Mouse (Mus musculus): ENCODE measurements around the gene Slc25a28. TPM values are rescaled to one million over a fixed set of nuclear protein-coding genes. Genes with fewer than 3 reads are reported as not detected.
A peak's percentile ranks its signal among the peaks of the same experiment; 100 is the strongest.

Gene Slc25a28
- total RNA-seq, 2 experiments from 2014 or later = 8.5 to 16.3 TPM

DNA sequence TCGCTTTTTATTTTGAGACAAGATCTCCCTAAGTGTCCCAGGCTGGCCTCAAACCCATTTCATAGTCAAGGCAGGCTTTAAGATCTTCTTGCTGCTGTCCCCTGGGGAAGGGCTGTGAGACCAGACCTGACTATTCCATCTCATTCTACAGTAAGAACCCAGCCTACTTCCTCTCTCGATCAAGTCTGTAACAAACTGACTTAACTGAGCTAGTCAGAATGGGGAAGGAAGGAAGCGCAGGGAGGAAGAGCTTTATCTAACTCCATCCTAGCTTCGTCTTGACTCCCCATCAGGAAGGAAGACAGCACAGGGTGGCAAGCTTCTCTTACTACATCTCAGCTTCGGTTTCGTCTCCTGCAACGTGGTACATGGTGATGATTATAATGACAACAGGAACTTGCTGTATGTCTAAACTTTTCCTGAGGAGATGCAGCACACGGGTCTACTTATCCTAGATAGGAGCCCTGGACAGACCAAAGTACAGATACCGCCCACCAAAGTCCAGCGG, 4.8 kb upstream of the Slc25a28 start:
- ATAC-seq (replicated peaks; ENCODE audit: low FRiP score, poor library complexity, severe bottlenecking) = no peak

DNA sequence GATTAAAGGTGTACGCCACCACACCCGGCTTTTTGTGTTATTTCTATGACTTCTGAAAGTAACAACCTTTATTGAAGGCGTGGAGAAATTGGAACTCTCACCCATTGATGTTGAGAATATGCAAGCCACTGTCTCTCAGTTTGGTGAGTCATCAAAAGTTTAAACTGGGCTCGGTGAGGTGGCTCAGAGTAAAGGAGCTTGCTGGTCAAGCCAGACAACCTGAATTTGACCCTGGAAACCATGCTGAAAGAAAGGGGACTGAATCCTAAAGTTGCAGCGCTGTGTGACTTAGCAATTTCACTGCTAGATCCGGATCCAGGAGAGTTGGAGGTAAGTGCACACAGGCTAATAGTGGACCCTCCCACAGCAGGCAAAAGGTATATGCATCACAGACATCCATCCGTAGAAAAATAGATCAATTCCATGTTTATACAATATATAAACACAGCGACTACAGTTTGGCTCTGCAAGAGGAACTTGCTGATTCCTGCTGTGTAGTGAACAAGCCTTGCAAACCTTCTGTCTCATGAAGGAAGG, 3.9 kb upstream of the Slc25a28 start:
- ATAC-seq (replicated peaks; ENCODE audit: low FRiP score, poor library complexity, severe bottlenecking) = no peak

DNA sequence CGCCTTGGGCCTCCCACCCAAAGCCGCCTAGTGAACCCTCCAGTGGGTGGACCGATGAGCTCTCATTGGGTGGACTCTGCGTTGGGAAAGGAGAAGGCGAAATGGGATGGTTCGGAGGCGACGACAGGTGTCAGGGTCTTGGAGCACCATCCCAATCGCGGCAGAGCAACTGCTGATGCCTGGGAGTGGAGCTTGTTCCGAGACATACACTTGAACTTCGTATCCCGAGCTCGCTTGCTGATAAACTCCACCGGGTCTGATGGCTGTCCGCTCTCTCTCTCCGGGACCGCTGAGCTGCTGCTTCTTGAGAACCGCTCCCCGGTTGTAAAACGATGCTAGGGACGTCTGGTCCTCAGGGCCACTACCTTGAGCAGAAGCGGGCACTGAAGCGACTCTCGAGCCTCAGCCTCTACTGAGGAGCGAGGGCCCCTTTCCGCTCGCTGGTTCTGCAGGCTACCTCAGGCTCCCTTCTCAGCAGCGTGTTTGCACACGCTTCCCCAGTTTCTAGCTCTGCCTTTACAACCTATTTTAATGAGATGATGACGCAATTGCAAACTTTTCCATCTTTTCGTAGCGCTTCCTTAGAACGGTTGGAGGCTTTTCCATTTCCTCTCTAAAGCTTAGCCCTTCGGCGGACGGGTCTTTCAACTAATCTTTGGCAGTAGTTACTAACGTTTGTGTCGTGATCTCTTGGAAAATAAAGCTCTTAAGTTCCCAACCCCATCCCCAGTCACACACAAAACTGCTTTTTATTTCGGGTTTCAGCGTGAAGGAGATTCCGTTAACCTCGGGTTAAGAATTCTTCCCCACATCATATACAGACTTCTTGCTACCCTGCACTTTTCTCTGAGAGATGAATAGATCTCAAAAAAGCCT, 1.1 kb upstream of the Slc25a28 start:
- ATAC-seq (replicated peaks; ENCODE audit: low FRiP score, poor library complexity, severe bottlenecking) = peak; percentile 26

DNA sequence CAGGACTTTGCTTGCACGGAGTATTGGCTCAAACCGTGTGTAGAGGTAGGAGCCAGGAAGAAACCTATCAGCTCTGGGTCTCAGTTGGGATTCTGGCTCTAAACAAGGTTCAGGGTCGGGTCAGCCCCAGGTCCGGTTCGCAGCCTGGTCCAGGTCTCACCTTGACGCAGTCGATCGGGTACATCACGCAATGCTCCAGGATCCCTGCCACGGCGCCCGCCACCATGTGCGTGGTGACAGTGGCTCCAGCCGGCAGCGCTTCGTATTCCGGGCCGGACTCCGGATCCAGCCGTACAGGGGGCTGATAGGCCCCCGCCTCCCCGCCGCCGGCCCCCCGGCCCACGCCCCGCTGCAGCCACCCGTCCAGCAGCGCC, 378 bp downstream of the Slc25a28 start:
- no peak for ATAC-seq (replicated peaks; ENCODE audit: low FRiP score, poor library complexity, severe bottlenecking)

DNA sequence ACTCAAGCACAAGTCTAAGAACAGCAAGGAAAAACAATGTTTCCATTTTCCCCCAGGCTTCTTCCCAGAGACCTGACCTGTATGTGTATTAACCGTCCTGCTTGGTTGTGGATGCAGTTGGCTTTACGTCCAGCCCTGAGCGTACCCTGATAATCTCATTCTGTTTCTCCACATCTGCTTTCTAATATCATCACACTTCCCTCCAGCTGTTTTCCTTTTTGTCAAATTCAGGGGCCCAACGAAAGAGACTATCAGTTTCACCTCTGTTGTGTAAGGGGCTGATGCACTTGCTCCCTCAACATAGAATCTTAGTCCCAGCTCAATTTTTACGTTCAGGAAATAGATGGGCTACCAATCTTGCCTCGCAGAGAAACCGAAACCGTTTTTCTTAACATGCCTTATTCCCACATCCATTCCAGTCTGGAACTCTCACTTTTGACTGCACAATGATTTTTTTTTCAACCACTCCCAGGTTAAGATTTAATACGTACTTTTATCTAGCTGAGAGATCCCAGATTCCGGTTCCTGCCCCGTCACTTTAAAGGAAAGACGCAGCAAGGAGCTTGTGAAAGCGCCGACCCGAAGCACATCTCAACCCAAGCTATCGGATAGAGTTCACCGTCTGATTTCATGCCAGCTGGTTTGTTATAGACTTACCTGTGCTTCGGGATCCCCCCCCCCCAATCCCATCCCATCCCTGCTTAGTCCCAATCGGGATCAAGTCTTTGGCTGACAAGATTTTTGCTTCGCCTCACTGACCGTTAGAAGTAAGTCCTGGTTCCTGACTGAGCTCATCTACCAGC, 967 bp downstream of the Slc25a28 start:
- no peak for ATAC-seq (replicated peaks; ENCODE audit: low FRiP score, poor library complexity, severe bottlenecking)

DNA sequence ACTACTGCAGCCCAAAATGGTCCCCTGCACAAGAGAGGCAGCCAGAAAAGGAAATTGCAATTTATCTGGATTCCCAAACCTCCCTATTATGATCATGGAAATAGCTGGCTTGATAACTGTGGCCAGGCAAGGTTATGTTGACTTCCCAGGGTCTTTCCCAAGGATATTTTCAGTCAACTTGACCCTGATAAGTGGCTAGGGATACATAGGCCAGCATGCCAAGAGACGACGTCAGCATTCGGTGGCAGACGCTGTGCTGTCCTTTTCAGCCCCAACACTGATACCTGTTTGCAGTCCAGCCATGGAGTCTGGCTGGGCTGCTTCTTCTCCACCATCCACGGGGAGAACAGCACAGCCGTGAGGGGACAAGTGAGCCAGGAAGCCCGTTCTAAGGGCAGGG, 3.6 kb downstream of the Slc25a28 start:
- no peak for ATAC-seq (replicated peaks; ENCODE audit: low FRiP score, poor library complexity, severe bottlenecking)

GRCm38 (mm10) chr19:43669136-43669759, 5.4 kb downstream of the Slc25a28 start:
- ATAC-seq (replicated peaks; ENCODE audit: low FRiP score, poor library complexity, severe bottlenecking) = no peak

DNA sequence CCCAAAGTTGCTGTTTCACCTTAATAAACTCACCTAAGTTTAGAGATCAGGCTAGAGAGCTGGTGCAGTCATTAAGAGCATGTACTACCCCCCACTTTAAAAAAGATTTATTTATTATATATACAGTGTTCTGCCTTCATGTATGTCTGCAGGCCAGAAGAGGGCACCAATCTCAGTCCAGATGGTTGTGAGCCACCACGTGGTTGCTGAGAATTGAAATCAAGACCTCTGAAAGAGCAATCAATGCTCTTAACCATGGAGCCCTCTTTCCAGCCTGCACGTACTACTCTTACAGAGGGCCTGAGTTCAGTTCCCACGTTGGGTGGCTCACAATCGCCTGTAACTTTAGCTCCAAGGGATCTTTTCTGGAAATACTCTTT, 7.3 kb downstream of the Slc25a28 start:
- no peak for ATAC-seq (replicated peaks; ENCODE audit: low FRiP score, poor library complexity, severe bottlenecking)

DNA sequence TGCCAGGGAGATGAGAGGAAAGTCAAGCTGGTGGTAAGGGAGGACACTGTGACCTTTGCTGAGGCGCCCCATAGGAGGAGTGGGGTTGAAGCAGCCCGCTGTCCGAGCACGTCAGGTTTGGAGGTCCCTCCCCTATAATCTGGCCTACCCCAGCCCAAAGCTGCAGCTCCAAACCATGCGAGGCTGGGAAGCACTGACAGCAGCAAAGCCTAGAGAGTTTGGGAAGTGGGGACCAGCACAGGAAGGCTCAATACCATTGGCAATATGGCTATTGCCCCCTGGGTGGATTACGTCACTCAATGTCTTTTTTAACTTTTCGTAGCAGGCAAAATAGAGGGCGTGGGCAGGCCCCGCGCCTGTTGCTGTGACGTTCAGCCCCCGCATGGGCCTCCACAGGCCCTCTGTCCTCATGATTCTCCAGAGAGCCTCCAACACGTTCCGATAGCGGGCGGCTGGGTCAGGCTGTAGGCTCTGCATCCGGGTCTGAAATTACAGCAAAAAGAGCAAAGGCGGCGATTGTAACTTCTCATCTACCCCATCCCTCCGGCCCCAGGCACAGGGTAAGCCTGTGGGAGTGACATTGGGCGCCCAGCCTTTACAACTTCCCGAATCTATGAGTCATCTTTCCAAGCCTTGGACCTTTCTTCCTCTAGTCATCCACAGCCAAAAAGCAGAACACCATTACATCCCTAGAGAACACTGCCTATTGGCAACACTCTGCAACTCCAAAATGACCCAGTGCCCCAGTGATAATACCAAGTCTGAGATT, 7.8 kb downstream of the Slc25a28 start:
- ATAC-seq (replicated peaks; ENCODE audit: low FRiP score, poor library complexity, severe bottlenecking) = no peak

DNA sequence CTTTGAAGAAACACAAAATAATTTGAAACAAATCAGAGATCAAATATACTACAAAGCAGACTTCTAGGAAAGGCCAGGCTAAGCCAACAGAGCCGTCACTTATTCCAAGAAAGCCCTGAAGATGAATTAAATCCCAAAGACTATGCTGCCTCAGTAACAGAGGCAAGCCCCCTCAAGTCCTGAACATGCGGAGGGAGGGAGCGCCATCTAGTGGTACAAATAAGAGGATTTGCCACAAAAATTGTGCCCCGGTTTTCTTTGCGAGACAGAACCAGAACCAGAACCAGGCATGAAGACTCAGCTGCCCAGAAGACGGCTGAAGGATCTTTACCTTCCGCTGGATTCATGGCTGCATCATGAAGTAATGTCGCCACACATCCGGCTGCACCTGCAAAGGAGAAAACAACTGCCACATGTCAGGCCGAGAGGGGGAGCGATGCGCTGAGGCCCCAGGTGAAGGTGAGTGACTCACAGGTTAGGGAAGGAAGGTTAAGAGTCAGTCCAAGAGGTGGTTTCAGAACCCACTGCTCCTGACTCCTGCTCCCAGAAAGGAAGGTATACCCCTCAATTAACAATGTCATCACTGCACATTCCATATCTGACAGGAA, 9.1 kb downstream of the Slc25a28 start:
- no peak for ATAC-seq (replicated peaks; ENCODE audit: low FRiP score, poor library complexity, severe bottlenecking)

DNA sequence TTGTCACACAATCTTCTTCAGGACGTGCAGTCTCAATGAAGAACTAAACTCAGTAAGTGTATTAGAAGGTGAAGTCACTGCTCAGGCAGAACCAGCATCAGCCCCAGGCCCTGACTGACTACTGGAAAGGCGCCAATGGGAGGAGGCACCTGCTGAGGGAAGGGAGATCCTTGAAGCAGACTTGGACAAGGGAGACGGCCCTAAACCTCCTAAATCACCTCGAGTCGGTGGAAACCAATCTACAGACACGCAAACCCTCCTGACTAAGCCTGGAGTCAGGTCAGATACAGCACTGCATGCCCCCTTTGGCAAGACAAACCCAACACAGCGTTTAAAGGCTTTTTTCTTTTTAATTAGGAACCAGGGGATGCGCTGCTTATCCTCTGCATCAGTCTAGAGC, 11.2 kb downstream of the Slc25a28 start:
- no peak for ATAC-seq (replicated peaks; ENCODE audit: low FRiP score, poor library complexity, severe bottlenecking)

- no peak for ATAC-seq (replicated peaks; ENCODE audit: low FRiP score, poor library complexity, severe bottlenecking)
Measured at GRCm38 (mm10) chr19:43662176-43662967, 12.3 kb downstream of the Slc25a28 start.

DNA sequence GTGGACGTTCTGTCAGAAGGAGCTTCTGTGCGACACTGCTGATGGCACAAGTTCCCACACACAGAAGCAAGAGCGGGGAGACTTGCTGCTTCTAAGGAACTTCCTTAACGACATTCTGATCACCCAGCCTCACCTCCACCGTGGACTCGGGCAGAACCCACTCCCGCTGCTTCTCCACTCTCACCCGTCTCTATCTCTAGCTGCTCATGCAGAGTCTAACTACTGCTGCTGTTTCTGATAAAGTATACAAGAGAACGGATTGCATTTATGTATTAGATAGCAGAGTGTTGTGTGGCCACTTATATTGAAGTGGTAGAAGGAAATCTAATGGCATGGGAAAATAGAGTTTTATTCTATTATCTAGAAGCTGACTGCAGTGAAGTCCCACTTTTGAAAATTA, 13.9 kb downstream of the Slc25a28 start:
- no peak for ATAC-seq (replicated peaks; ENCODE audit: low FRiP score, poor library complexity, severe bottlenecking)

GRCm38 (mm10) chr19:43659632-43660031, 15.0 kb downstream of the Slc25a28 start:
- no peak for ATAC-seq (replicated peaks; ENCODE audit: low FRiP score, poor library complexity, severe bottlenecking)

GRCm38 (mm10) chr19:43655735-43656492, 18.8 kb downstream of the Slc25a28 start:
- no peak for ATAC-seq (replicated peaks; ENCODE audit: low FRiP score, poor library complexity, severe bottlenecking)

GRCm38 (mm10) chr19:43651241-43651785, 23.4 kb downstream of the Slc25a28 start:
- ATAC-seq (replicated peaks; ENCODE audit: low FRiP score, poor library complexity, severe bottlenecking) = no peak

GRCm38 (mm10) chr19:43648343-43648742, 26.3 kb downstream of the Slc25a28 start:
- no peak for ATAC-seq (replicated peaks; ENCODE audit: low FRiP score, poor library complexity, severe bottlenecking)

Data from erythroid progenitor cell, adult 5-6 weeks (primary cell).